8 mouse cellular contexts compared by ENCODE assay signal in the genomic region with DNA sequence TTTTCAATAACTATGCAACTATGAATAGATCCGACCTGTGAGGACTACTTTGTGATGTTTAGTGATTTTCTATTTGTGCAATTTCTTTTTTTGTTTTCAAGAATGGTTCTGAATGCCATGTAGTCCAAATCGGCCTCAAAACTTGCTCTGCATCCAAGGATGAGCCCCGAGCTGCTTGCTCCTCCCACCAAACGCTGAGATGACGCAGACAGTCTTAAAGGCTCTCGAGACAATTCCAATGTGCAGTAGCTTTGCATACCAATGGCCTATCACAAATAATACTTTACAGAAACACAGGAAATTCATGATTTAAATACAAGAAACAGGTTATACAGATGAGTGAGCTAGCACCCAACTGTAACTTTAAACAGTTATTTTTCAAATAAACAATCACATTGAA. TPM values are rescaled to one million over a fixed set of nuclear protein-coding genes. Genes with fewer than 3 reads are reported as not detected.
DNase-seq lines count a peak whose midpoint lies in the region; ATAC-seq and TF ChIP-seq lines count a peak whose summit lies in the region.

No protein-coding gene starts in this region.

- H3K27me3 ChIP-seq in C2C12 (ENCODE audit: control insufficient read depth, insufficient read depth, insufficient read length): no peaks in the 10 kb centered on the region

- peak; percentile 56; the same call in 1 of the 2 replicates for ATAC-seq in erythroid progenitor cell, adult 5-6 weeks (replicated peaks; ENCODE audit: low FRiP score, poor library complexity, severe bottlenecking)

- peak; percentile 54 for DNase-seq in adrenal gland, adult 2 months
- DNase-seq in adrenal gland, adult 18-20 months (ENCODE audit: low spot score in 2 of 2): no peak
- peak; percentile 63 for DNase-seq in liver
- DNase-seq in layer of hippocampus, adult 11-12 months (ENCODE audit: low spot score): no peak
- DNase-seq in left cerebral cortex, adult 9 months (ENCODE audit: low spot score in 2 of 2): no peak
- no peak for DNase-seq in cerebellum, postnatal 36 days

- peaks cover 65% of the 10 kb centered on the region for H3K79me3 ChIP-seq in C2C12 (ENCODE audit: low read depth)

- TF ChIP-seq CTCF in C2C12 (IDR thresholded peaks at IDR 0.05; ENCODE audit: control insufficient read depth, insufficient read depth, insufficient read length): no peak

- H3K4me3 ChIP-seq in C2C12 (ENCODE audit: insufficient read depth, poor library complexity, severe bottlenecking): peak overlapping the region; percentile 74

- H3K79me2 ChIP-seq in C2C12 (ENCODE audit: control insufficient read depth, insufficient read depth): peaks cover 96% of the 10 kb centered on the region

- H3ac ChIP-seq in C2C12 (ENCODE audit: control insufficient read depth, insufficient read length, low read depth): no peak overlapping the region

- peaks cover 56% of the 10 kb centered on the region for H3K36me3 ChIP-seq in C2C12 (ENCODE audit: control insufficient read depth, insufficient read depth)

TF ChIP-seq in C2C12, 6 proteins besides CTCF, POLR2A, EP300 and RAD21:
- no peak for TF ChIP-seq MYOG (IDR thresholded peaks at IDR 0.05; ENCODE audit: control insufficient read depth, extremely low read depth, insufficient read length)
- TF ChIP-seq CEBPB (IDR thresholded peaks at IDR 0.05; ENCODE audit: low read depth): no peak
- no peak for TF ChIP-seq MAX (IDR thresholded peaks at IDR 0.05)
- no peak for TF ChIP-seq USF1 (IDR thresholded peaks at IDR 0.05; ENCODE audit: low read depth)
- TF ChIP-seq MYOD1 (IDR thresholded peaks at IDR 0.05; ENCODE audit: control insufficient read depth, insufficient read length, low read depth): no peak
- TF ChIP-seq FOSL1 (IDR thresholded peaks at IDR 0.05; ENCODE audit: insufficient read depth, low read length, poor library complexity, severe bottlenecking): no peak

RNA-seq across cellular contexts. Expression of a gene that starts 1.3 kb away (rescaled TPM):
- total RNA-seq in adrenal gland, adult 2 months (2021): 10 to 100 TPM; 31.9 to 44.7 TPM
- 6.8 and 9.2 TPM in 2 replicates for polyA plus RNA-seq in adrenal gland, adult 2 months (2012; rRNA removed)
- 10 to 100 TPM; 20.4 to 45.3 TPM for total RNA-seq in adrenal gland, adult 18-20 months (2021)
- 14.4 TPM for polyA plus RNA-seq in C2C12 (2012; fragmentation: generic; extraction: Trizol)
- 40.4 and 61.2 TPM in 2 replicates for total RNA-seq in erythroid progenitor cell, adult 5-6 weeks (2015; ENCODE audit: low replicate concordance)
- total RNA-seq in erythroid progenitor cell, adult 5-6 weeks (2017; ENCODE audit: low replicate concordance): 96.1 and 102 TPM in 2 replicates

RNA-seq across cellular contexts. Expression of a gene that starts 1.4 kb away (rescaled TPM):
- total RNA-seq in adrenal gland, adult 2 months (2021): 10 to 100 TPM; 65.0 to 81.2 TPM
- polyA plus RNA-seq in adrenal gland, adult 2 months (2012; rRNA removed): 25.6 and 29.3 TPM in 2 replicates
- 10 to 100 TPM; 45.7 to 85.4 TPM for total RNA-seq in adrenal gland, adult 18-20 months (2021)
- polyA plus RNA-seq in C2C12 (2012; fragmentation: generic; extraction: Trizol): 46.1 TPM
- total RNA-seq in erythroid progenitor cell, adult 5-6 weeks (2015; ENCODE audit: low replicate concordance): 26.8 and 35.0 TPM in 2 replicates
- 26.6 and 32.0 TPM in 2 replicates for total RNA-seq in erythroid progenitor cell, adult 5-6 weeks (2017; ENCODE audit: low replicate concordance)

RNA-seq across cellular contexts. Expression of a gene that starts 40.3 kb away (rescaled TPM):
- 10 to 100 TPM; 58.4 to 69.9 TPM for total RNA-seq in adrenal gland, adult 2 months (2021)
- polyA plus RNA-seq in adrenal gland, adult 2 months (2012; rRNA removed): 92.0 and 96.8 TPM in 2 replicates
- total RNA-seq in adrenal gland, adult 18-20 months (2021): 10 to 100 TPM; 75.8 to 79.5 TPM
- polyA plus RNA-seq in C2C12 (2012; fragmentation: generic; extraction: Trizol): 14.4 TPM
- total RNA-seq in erythroid progenitor cell, adult 5-6 weeks (2015; ENCODE audit: low replicate concordance): 369 and 467 TPM in 2 replicates
- 572 and 831 TPM in 2 replicates for total RNA-seq in erythroid progenitor cell, adult 5-6 weeks (2017; ENCODE audit: low replicate concordance)

RNA-seq across cellular contexts. Expression of a gene that starts 46.7 kb away (rescaled TPM):
- 100 to 1,000 TPM in 1 of 2 experiments, 10 to 100 TPM in 1; 91.3 to 104 TPM for total RNA-seq in adrenal gland, adult 2 months (2021)
- polyA plus RNA-seq in adrenal gland, adult 2 months (2012; rRNA removed): 41.5 and 45.2 TPM in 2 replicates
- total RNA-seq in adrenal gland, adult 18-20 months (2021): 100 to 1,000 TPM in 1 of 2 experiments, 10 to 100 TPM in 1; 68.6 to 122 TPM
- 125 TPM for polyA plus RNA-seq in C2C12 (2012; fragmentation: generic; extraction: Trizol)
- total RNA-seq in erythroid progenitor cell, adult 5-6 weeks (2015; ENCODE audit: low replicate concordance): 25.6 and 26.4 TPM in 2 replicates
- 5.8 and 24.9 TPM in 2 replicates for total RNA-seq in erythroid progenitor cell, adult 5-6 weeks (2017; ENCODE audit: low replicate concordance)

RNA-seq across cellular contexts. Expression of a gene that starts 46.7 kb away (rescaled TPM):
- 100 to 1,000 TPM; 157 to 198 TPM for total RNA-seq in adrenal gland, adult 2 months (2021)
- polyA plus RNA-seq in adrenal gland, adult 2 months (2012; rRNA removed): 387 and 511 TPM in 2 replicates
- 100 to 1,000 TPM; 121 to 185 TPM for total RNA-seq in adrenal gland, adult 18-20 months (2021)
- 78.3 TPM for polyA plus RNA-seq in C2C12 (2012; fragmentation: generic; extraction: Trizol)
- 46.5 and 53.7 TPM in 2 replicates for total RNA-seq in erythroid progenitor cell, adult 5-6 weeks (2015; ENCODE audit: low replicate concordance)
- total RNA-seq in erythroid progenitor cell, adult 5-6 weeks (2017; ENCODE audit: low replicate concordance): 15.3 and 22.5 TPM in 2 replicates

Comparison
In these comparisons a context has a peak if more than half of its experiments do, and no peak if none do; other contexts are left out.
1. DNase-seq: peak in adrenal gland, adult 2 months (single experiment) and liver (single experiment); none in adrenal gland, adult 18-20 months (0 of 2), layer of hippocampus, adult 11-12 months (single experiment), left cerebral cortex, adult 9 months (0 of 2) and cerebellum, postnatal 36 days (0 of 2).
2. RNA of a gene that starts 40.3 kb away (total RNA-seq): 369 to 831 TPM in erythroid progenitor cell, adult 5-6 weeks; 75.8 to 79.5 TPM in adrenal gland, adult 18-20 months and 58.4 to 69.9 TPM in adrenal gland, adult 2 months; every median in the first group is over 4 times any median in the second.